Comparison of ENCODE assay signal across 14 mouse cellular contexts in the genomic region with DNA sequence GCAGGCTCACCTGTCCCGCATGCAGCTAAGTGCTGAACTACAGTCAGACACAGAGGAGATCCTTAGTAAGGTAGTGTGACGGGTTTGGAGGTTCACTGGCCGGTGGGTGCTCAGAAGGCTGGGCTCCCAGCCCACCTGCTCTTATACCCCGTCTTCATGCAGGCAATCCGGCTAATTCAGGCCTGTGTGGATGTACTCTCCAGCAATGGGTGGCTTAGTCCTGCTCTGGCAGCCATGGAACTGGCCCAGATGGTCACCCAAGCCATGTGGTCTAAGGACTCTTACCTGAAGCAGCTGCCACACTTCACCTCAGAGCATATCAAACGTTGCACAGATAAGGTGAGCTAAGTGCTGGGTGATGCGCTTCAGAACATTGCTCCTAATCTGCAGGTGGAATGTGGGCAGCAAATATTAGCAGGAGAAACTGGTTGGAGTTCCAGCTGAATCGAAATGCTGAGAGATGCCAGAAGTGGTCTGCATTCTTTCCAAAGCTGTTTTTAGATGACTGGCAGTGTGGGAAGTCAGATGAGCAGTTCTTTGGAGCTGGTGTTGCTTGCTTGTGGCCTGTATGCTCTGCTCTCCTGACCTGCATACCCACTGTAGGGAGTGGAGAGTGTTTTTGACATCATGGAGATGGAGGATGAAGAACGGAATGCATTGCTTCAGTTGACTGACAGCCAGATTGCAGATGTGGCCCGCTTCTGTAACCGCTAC.
"Had no signal": no experiment of that assay in that cellular context is flagged by ENCODE, and none has a peak within 500 bp of the region (broad histone marks: within the 10 kb centered on the region; RNA-seq: fewer than 3 reads in every experiment).

No protein-coding gene starts in this region.

- H3K27me3 ChIP-seq: limb, embryonic 13.5 days; liver, embryonic 15.5 days; megakaryocyte, embryonic 14.5 days; midbrain, embryonic 15.5 days; neural tube, embryonic 12.5 days had no signal

- H3K9ac ChIP-seq: limb, embryonic 13.5 days; liver, embryonic 15.5 days; lung, embryonic 14.5 days; midbrain, embryonic 15.5 days; neural tube, embryonic 12.5 days had no signal

- H3K27ac ChIP-seq: layer of hippocampus, adult 2 months; limb, embryonic 13.5 days; liver, embryonic 15.5 days; macrophage; midbrain, embryonic 15.5 days; neural tube, embryonic 12.5 days; stomach, postnatal 0 days had no signal

- ATAC-seq: midbrain, embryonic 15.5 days had no signal

- H3K4me3 ChIP-seq: layer of hippocampus, adult 2 months; limb, embryonic 13.5 days; liver, embryonic 15.5 days; megakaryocyte, embryonic 14.5 days; midbrain, embryonic 15.5 days; neural tube, embryonic 12.5 days had no signal

- H3K9me3 ChIP-seq: limb, embryonic 13.5 days; liver, embryonic 15.5 days; megakaryocyte, embryonic 14.5 days; midbrain, embryonic 15.5 days; neural tube, embryonic 12.5 days had no signal

- DNase-seq: kidney, postnatal 10 days; kidney, postnatal 4 days; lung, embryonic 14.5 days; thymus, postnatal 4 days had no signal

- H3K4me1 ChIP-seq: limb, embryonic 13.5 days; liver, embryonic 15.5 days; megakaryocyte, embryonic 14.5 days; midbrain, embryonic 15.5 days; neural tube, embryonic 12.5 days had no signal

- H3K4me2 ChIP-seq: limb, embryonic 13.5 days; liver, embryonic 11.5 days; liver, embryonic 15.5 days; lung, embryonic 14.5 days; midbrain, embryonic 11.5 days; midbrain, embryonic 15.5 days; neural tube, embryonic 12.5 days had no signal
